Comparison of ENCODE assay signal across 21 mouse cellular contexts in the genomic region with DNA sequence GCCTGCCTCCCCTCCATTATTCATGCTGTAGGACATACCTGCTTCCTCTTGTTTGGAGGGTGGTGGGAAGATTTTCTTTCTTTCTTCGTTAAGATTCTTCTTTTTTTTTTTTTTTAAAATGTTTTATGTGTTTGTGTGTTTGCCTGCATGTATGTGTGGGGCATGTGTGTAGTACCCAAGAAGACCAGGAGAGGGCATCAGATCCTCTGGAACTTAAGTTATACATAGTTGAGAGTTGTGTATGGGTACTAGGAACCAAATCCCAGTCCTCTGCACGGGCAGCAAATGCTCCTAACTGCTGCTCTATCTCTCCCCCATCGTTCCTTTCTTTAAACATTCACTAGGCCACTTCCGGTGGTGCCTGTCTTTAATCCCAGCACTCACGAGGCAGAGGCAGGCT. TPM values are rescaled to one million over a fixed set of nuclear protein-coding genes. Genes with fewer than 3 reads are reported as not detected.
"Had no signal": no experiment of that assay in that cellular context is flagged by ENCODE, and none has a peak within 500 bp of the region (broad histone marks: within the 10 kb centered on the region; RNA-seq: fewer than 3 reads in every experiment).

No protein-coding gene starts in this region.

- H3K27me3 ChIP-seq: limb, embryonic 13.5 days had no signal

- H3K4me2 ChIP-seq: limb, embryonic 13.5 days; liver, embryonic 11.5 days; midbrain, embryonic 12.5 days; neural tube, embryonic 12.5 days had no signal

- H3K4me3 ChIP-seq: limb, embryonic 13.5 days; midbrain, embryonic 12.5 days; neural tube, embryonic 12.5 days had no signal

- DNase-seq: kidney, adult 11 months; kidney, adult 9 months; kidney, postnatal 36 days; left cerebral cortex, postnatal 4 days; lung, adult 18-20 months; lung, postnatal 14 days; thymus, adult 2 months; thymus, postnatal 25 days had no signal

- H3K9ac ChIP-seq: limb, embryonic 13.5 days; midbrain, embryonic 12.5 days; neural tube, embryonic 12.5 days had no signal

- H3K27ac ChIP-seq: kidney, postnatal 0 days; limb, embryonic 13.5 days; midbrain, embryonic 12.5 days; neural tube, embryonic 12.5 days had no signal

- H3K36me3 ChIP-seq: midbrain, embryonic 12.5 days; neural tube, embryonic 12.5 days had no signal

- H3K9me3 ChIP-seq: midbrain, embryonic 12.5 days; neural tube, embryonic 12.5 days had no signal

RNA-seq across cellular contexts. Expression of a gene that starts 59.9 kb away (rescaled TPM):
- total RNA-seq: layer of hippocampus, adult 18-20 months; layer of hippocampus, postnatal 14 days; left cerebral cortex, adult 18-20 months; left cerebral cortex, postnatal 10 days; left cerebral cortex, postnatal 4 days; megakaryocyte-erythroid progenitor cell, adult 5-6 weeks; neutrophil, adult 5-6 weeks had no signal
- polyA plus RNA-seq: intestine, embryonic 14.5 days; kidney, postnatal 0 days; limb, embryonic 13.5 days; liver, embryonic 11.5 days; midbrain, embryonic 12.5 days; neural tube, embryonic 12.5 days; urinary bladder, adult 2 months had no signal
